Mouse (Mus musculus): ENCODE measurements at regions not wholly inside any gene's neighbourhood (a gene's known extent, or its start where the extent isn't known, plus 50 kb on each side); places are given as distances from the start of the nearest gene placed in this dataset.

- DNase-seq (ENCODE audit: low spot score), result no peak
- Histone ChIP-seq H3K9me3 (no peaks in the 10 kb centered on the region), H3K27ac (no peak overlapping the region), H3K4me1 (replicated peaks) (no peaks in the 10 kb centered on the region), H3K36me3 (no peaks in the 10 kb centered on the region), H3K27me3 (ENCODE audit: insufficient read depth, poor library complexity, severe bottlenecking) (no peaks in the 10 kb centered on the region), H3K4me3 (no peak overlapping the region)
- WGBS, result 77% methylated on average over 2 of the region's 2 CpGs
These were observed 79.3 kb upstream of the Dusp10 start for GRCm38 (mm10) chr1:183933845-183934244.

- DNase-seq (ENCODE audit: low spot score), result no peak
- 93% methylated on average over 11 of the region's 11 CpGs for WGBS
These were observed 75.9 kb upstream of the Dusp10 start for GRCm38 (mm10) chr1:183937166-183937565.

GRCm38 (mm10) chr1:183938361-183938760 lies 74.7 kb upstream of the Dusp10 start:
- DNase-seq (ENCODE audit: low spot score), result no peak
- Histone ChIP-seq H3K9me3 (no peaks in the 10 kb centered on the region), H3K4me3 (no peak overlapping the region), H3K27me3 (ENCODE audit: insufficient read depth, poor library complexity, severe bottlenecking) (no peaks in the 10 kb centered on the region), H3K27ac (no peak overlapping the region), H3K4me1 (replicated peaks) (no peaks in the 10 kb centered on the region), H3K36me3 (no peaks in the 10 kb centered on the region)
- 91% methylated on average over 6 of the region's 6 CpGs for WGBS

More at GRCm38 (mm10) chr1:183937166-183937565, 75.9 kb upstream of the Dusp10 start:
- Histone ChIP-seq H3K36me3 (no peaks in the 10 kb centered on the region), H3K4me3 (no peak overlapping the region), H3K9me3 (no peaks in the 10 kb centered on the region), H3K4me1 (replicated peaks) (no peaks in the 10 kb centered on the region), H3K27ac (no peak overlapping the region), H3K27me3 (ENCODE audit: insufficient read depth, poor library complexity, severe bottlenecking) (no peaks in the 10 kb centered on the region)

- 91% methylated on average over 2 of the region's 2 CpGs for WGBS
- Histone ChIP-seq H3K36me3 (no peaks in the 10 kb centered on the region), H3K27ac (no peak overlapping the region), H3K27me3 (ENCODE audit: insufficient read depth, poor library complexity, severe bottlenecking) (no peaks in the 10 kb centered on the region), H3K9me3 (no peaks in the 10 kb centered on the region), H3K4me1 (replicated peaks) (no peaks in the 10 kb centered on the region), H3K4me3 (no peak overlapping the region)
- no peak for DNase-seq (ENCODE audit: low spot score)
These were observed 72.4 kb upstream of the Dusp10 start for GRCm38 (mm10) chr1:183940706-183941105.

- no peak overlapping the region for H3K27ac ChIP-seq
- WGBS, result 91% methylated on average over 8 of the region's 8 CpGs
- no peak for DNase-seq (ENCODE audit: low spot score)
- H3K27me3 ChIP-seq (ENCODE audit: insufficient read depth, poor library complexity, severe bottlenecking), result no peaks in the 10 kb centered on the region
- no peaks in the 10 kb centered on the region for H3K4me1 ChIP-seq (replicated peaks)
- H3K4me3 ChIP-seq, result no peak overlapping the region
- H3K9me3 ChIP-seq, result no peaks in the 10 kb centered on the region
- no peaks in the 10 kb centered on the region for H3K36me3 ChIP-seq
These were observed 66.9 kb upstream of the Dusp10 start for GRCm38 (mm10) chr1:183946241-183946640.

GRCm38 (mm10) chr1:183947066-183947465 lies 66.0 kb upstream of the Dusp10 start:
- Histone ChIP-seq H3K4me3 (no peak overlapping the region), H3K4me1 (replicated peaks) (no peaks in the 10 kb centered on the region), H3K36me3 (no peaks in the 10 kb centered on the region), H3K27me3 (ENCODE audit: insufficient read depth, poor library complexity, severe bottlenecking) (no peaks in the 10 kb centered on the region), H3K27ac (no peak overlapping the region), H3K9me3 (no peaks in the 10 kb centered on the region)
- no peak for DNase-seq (ENCODE audit: low spot score)
- 80% methylated on average over 5 of the region's 5 CpGs for WGBS

- Histone ChIP-seq H3K27me3 (ENCODE audit: insufficient read depth, poor library complexity, severe bottlenecking) (no peaks in the 10 kb centered on the region), H3K4me1 (replicated peaks) (no peaks in the 10 kb centered on the region), H3K4me3 (no peak overlapping the region), H3K36me3 (no peaks in the 10 kb centered on the region), H3K27ac (no peak overlapping the region), H3K9me3 (no peaks in the 10 kb centered on the region)
- DNase-seq (ENCODE audit: low spot score), result no peak
- 87% methylated on average over 4 of the region's 4 CpGs for WGBS
These were observed 63.9 kb upstream of the Dusp10 start for GRCm38 (mm10) chr1:183949205-183949604.

- Histone ChIP-seq H3K4me3 (no peak overlapping the region), H3K9me3 (no peaks in the 10 kb centered on the region), H3K27me3 (ENCODE audit: insufficient read depth, poor library complexity, severe bottlenecking) (no peaks in the 10 kb centered on the region), H3K27ac (no peak overlapping the region), H3K4me1 (replicated peaks) (no peaks in the 10 kb centered on the region), H3K36me3 (no peaks in the 10 kb centered on the region)
- DNase-seq (ENCODE audit: low spot score), result no peak
- WGBS, result 91% methylated on average over 2 of the region's 2 CpGs
These were observed 59.0 kb upstream of the Dusp10 start for GRCm38 (mm10) chr1:183954086-183954485.

GRCm38 (mm10) chr1:183956391-183956790 lies 56.7 kb upstream of the Dusp10 start:
- Histone ChIP-seq H3K4me1 (replicated peaks) (no peaks in the 10 kb centered on the region), H3K27me3 (ENCODE audit: insufficient read depth, poor library complexity, severe bottlenecking) (no peaks in the 10 kb centered on the region), H3K36me3 (no peaks in the 10 kb centered on the region), H3K27ac (no peak overlapping the region), H3K9me3 (no peaks in the 10 kb centered on the region), H3K4me3 (no peak overlapping the region)
- 81% methylated on average over 3 of the region's 3 CpGs for WGBS
- no peak for DNase-seq (ENCODE audit: low spot score)

- Histone ChIP-seq H3K36me3 (no peaks in the 10 kb centered on the region), H3K4me3 (no peak overlapping the region), H3K4me1 (replicated peaks) (no peaks in the 10 kb centered on the region), H3K9me3 (no peaks in the 10 kb centered on the region), H3K27ac (no peak overlapping the region), H3K27me3 (ENCODE audit: insufficient read depth, poor library complexity, severe bottlenecking) (no peaks in the 10 kb centered on the region)
- DNase-seq (ENCODE audit: low spot score), result no peak
- WGBS, result 87% methylated on average over 2 of the region's 2 CpGs
These were observed 51.7 kb upstream of the Dusp10 start for GRCm38 (mm10) chr1:183961383-183961782.

- H3K36me3 ChIP-seq, result no peaks in the 10 kb centered on the region
- H3K9me3 ChIP-seq, result no peaks in the 10 kb centered on the region
- no peak overlapping the region for H3K4me3 ChIP-seq
- H3K27ac ChIP-seq, result no peak overlapping the region
- H3K4me1 ChIP-seq (replicated peaks), result no peaks in the 10 kb centered on the region
- no peak for DNase-seq (ENCODE audit: low spot score)
- WGBS, result 82% methylated on average over 2 of the region's 2 CpGs
- H3K27me3 ChIP-seq (ENCODE audit: insufficient read depth, poor library complexity, severe bottlenecking), result no peaks in the 10 kb centered on the region
These were observed 50.6 kb upstream of the Dusp10 start for GRCm38 (mm10) chr1:183962486-183962885.

- H3K9me3 ChIP-seq, result no peaks in the 10 kb centered on the region
- H3K27me3 ChIP-seq (ENCODE audit: insufficient read depth, poor library complexity, severe bottlenecking), result no peaks in the 10 kb centered on the region
- no peaks in the 10 kb centered on the region for H3K4me1 ChIP-seq (replicated peaks)
- no peak overlapping the region for H3K4me3 ChIP-seq
- 89% methylated on average over 4 of the region's 4 CpGs for WGBS
- no peaks in the 10 kb centered on the region for H3K36me3 ChIP-seq
- DNase-seq (ENCODE audit: low spot score), result no peak
- no peak overlapping the region for H3K27ac ChIP-seq
These were observed 49.8 kb upstream of the Dusp10 start for GRCm38 (mm10) chr1:183963286-183963685.

Data from hindbrain, embryonic 10.5 days (tissue).